Mouse (Mus musculus): ENCODE data around the gene Sez6l2.

The Sez6l2 gene

GRCm38 (mm10) chr7:127007313-127008024, 57.1 kb downstream of the Sez6l2 start:
- Histone ChIP-seq H3K4me3 (replicated peaks; ENCODE audit: low read length) (no peak overlapping the region), H3K36me3 (ENCODE audit: insufficient read depth, low read length) (peaks cover 20% of the 10 kb centered on the region), H3K9me3 (ENCODE audit: low read length) (no peaks in the 10 kb centered on the region), H3K27me3 (ENCODE audit: insufficient read depth, low read length) (no peaks in the 10 kb centered on the region), H3K4me1 (replicated peaks; ENCODE audit: low read depth, low read length) (peaks cover 90% of the 10 kb centered on the region)
- TF ChIP-seq CTCF (conservative IDR thresholded peaks at IDR 0.05; ENCODE audit: low read length), result no peak
- TF ChIP-seq POU5F1 (IDR thresholded peaks at IDR 0.05; ENCODE audit: borderline replicate concordance, low read length), result no peak
- no peak for TF ChIP-seq NANOG (IDR thresholded peaks at IDR 0.05; ENCODE audit: borderline replicate concordance, low read length)

DNA sequence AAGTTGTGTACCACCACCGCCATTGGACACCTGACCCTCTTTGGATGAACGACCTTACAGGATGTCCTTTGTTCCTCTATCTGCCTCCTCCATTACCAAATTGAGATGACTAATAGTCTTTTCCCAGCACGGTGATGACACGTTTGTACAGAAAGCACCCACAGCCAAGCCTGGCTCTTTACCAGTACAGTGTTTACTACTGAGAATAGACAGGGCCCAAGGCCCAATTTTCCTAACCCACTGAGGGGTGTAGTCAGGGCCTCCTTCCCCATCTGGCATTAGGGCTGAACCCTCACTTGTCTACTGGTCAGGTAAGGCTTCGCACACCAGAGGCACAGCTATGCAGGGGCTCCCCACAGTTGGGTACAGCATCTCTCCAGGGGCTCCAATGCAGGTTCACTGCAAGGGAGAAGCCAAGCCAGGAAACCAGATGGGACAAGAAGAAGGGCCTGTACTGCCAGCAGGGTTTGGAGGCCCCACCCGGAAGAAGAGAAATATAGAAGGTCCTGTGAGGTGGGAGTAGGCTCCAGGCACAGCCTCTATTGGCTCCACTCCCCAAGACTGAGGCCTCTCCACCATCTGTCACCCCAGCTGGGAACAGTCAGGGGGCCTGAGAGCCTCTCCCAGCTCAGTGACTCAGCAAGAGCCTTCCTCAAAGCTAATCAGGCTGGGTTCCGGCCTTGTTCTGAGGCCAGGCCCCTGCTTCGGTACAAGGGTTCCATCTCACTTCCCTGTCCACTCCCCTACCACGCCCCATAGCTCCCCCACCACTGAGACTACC, 58.1 kb downstream of the Sez6l2 start:
- TF ChIP-seq NANOG (IDR thresholded peaks at IDR 0.05; ENCODE audit: borderline replicate concordance, low read length) (no peak), POU5F1 (IDR thresholded peaks at IDR 0.05; ENCODE audit: borderline replicate concordance, low read length) (no peak)
- peaks cover 90% of the 10 kb centered on the region for H3K4me1 ChIP-seq (replicated peaks; ENCODE audit: low read depth, low read length)
- H3K36me3 ChIP-seq (ENCODE audit: insufficient read depth, low read length), result peaks cover 29% of the 10 kb centered on the region
- H3K9me3 ChIP-seq (ENCODE audit: low read length), result no peaks in the 10 kb centered on the region
- no peaks in the 10 kb centered on the region for H3K27me3 ChIP-seq (ENCODE audit: insufficient read depth, low read length)
- peak overlapping the region; percentile 53 for H3K4me3 ChIP-seq (replicated peaks; ENCODE audit: low read length)

DNA sequence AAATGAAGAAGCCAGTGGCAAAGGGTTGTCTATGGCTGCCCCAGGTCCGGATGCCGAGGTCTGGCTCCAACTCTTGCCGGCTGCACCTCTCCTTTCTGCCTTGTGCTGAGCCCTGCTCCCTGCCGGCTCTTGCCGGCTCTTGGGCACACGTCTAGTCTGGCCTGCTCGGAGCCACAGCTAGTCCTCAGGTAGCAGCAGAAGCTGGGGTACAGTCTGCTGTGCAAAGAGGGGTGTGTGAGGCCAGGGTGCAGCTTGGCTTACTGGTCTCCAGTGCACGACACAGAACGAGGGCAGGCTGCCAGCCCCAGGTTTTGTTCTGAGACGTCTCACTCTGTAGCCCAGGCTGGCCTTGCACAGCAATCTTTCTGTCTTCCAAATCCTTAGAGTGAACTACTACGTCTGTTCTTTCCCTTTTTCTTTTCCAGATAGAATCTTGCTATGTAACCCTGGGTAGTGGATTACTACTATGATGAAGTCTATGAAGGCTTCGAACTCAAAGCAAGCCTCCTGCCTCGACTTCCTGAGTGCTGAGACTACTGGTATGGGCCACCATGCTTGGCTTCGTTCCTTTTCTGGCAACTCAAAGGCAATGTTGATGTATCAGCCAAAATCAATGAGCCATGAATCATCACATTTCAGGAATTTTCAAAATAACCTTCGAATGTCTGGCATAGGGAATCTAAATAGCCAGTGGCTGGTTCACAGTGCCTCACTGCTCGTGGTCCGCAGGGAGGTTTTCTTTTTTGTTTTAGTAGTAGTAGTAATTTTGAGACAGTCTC, 59.1 kb downstream of the Sez6l2 start:
- H3K9me3 ChIP-seq (ENCODE audit: low read length), result no peaks in the 10 kb centered on the region
- no peaks in the 10 kb centered on the region for H3K27me3 ChIP-seq (ENCODE audit: insufficient read depth, low read length)
- peak overlapping the region; percentile 53 for H3K4me3 ChIP-seq (replicated peaks; ENCODE audit: low read length)
- H3K4me1 ChIP-seq (replicated peaks; ENCODE audit: low read depth, low read length), result peaks cover 90% of the 10 kb centered on the region
- H3K36me3 ChIP-seq (ENCODE audit: insufficient read depth, low read length), result peaks cover 40% of the 10 kb centered on the region
- TF ChIP-seq CTCF (conservative IDR thresholded peaks at IDR 0.05; ENCODE audit: low read length) (no peak), NANOG (IDR thresholded peaks at IDR 0.05; ENCODE audit: borderline replicate concordance, low read length) (no peak), POU5F1 (IDR thresholded peaks at IDR 0.05; ENCODE audit: borderline replicate concordance, low read length) (no peak)

DNA sequence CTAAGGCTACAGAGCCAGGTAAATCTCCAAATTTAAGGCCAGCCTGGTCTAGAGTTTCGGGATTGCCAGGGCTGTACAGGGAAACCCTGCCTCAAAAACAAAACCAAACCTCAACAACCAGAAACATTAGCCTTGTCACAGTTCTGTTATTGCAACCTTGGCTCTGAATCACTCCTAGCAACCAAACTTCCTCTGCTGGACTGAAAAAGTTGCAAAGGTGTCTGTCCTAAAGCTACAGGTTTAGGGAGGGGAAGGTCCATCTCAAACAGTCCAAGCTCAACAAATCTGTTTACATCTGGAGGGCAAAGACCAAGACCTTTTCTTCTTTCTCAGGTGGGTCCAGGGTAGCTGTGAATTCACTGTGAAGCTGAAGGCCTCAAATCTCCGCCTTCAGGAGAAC, 60.7 kb downstream of the Sez6l2 start:
- H3K27me3 ChIP-seq (ENCODE audit: insufficient read depth, low read length), result no peaks in the 10 kb centered on the region
- peak overlapping the region; percentile 30; the same call in 1 of the 2 replicates for H3K4me3 ChIP-seq (replicated peaks; ENCODE audit: low read length)
- peaks cover 96% of the 10 kb centered on the region for H3K4me1 ChIP-seq (replicated peaks; ENCODE audit: low read depth, low read length)
- no peaks in the 10 kb centered on the region for H3K9me3 ChIP-seq (ENCODE audit: low read length)
- TF ChIP-seq POU5F1 (IDR thresholded peaks at IDR 0.05; ENCODE audit: borderline replicate concordance, low read length) (no peak), NANOG (IDR thresholded peaks at IDR 0.05; ENCODE audit: borderline replicate concordance, low read length) (no peak), CTCF (conservative IDR thresholded peaks at IDR 0.05; ENCODE audit: low read length) (no peak)
- peaks cover 54% of the 10 kb centered on the region for H3K36me3 ChIP-seq (ENCODE audit: insufficient read depth, low read length)

GRCm38 (mm10) chr7:127011717-127012116, 61.4 kb downstream of the Sez6l2 start:
- Histone ChIP-seq H3K36me3 (ENCODE audit: insufficient read depth, low read length) (peaks cover 54% of the 10 kb centered on the region), H3K4me3 (replicated peaks; ENCODE audit: low read length) (peak overlapping the region; percentile 30), H3K9me3 (ENCODE audit: low read length) (no peaks in the 10 kb centered on the region), H3K27me3 (ENCODE audit: insufficient read depth, low read length) (no peaks in the 10 kb centered on the region), H3K4me1 (replicated peaks; ENCODE audit: low read depth, low read length) (peaks cover 92% of the 10 kb centered on the region)
- no peak for TF ChIP-seq NANOG (IDR thresholded peaks at IDR 0.05; ENCODE audit: borderline replicate concordance, low read length)
- TF ChIP-seq POU5F1 (IDR thresholded peaks at IDR 0.05; ENCODE audit: borderline replicate concordance, low read length), result no peak
- TF ChIP-seq CTCF (conservative IDR thresholded peaks at IDR 0.05; ENCODE audit: low read length), result no peak

GRCm38 (mm10) chr7:127012374-127012773, 62.0 kb downstream of the Sez6l2 start:
- H3K9me3 ChIP-seq (ENCODE audit: low read length), result no peaks in the 10 kb centered on the region
- H3K27me3 ChIP-seq (ENCODE audit: insufficient read depth, low read length), result no peaks in the 10 kb centered on the region
- TF ChIP-seq POU5F1 (IDR thresholded peaks at IDR 0.05; ENCODE audit: borderline replicate concordance, low read length), result no peak
- no peak for TF ChIP-seq NANOG (IDR thresholded peaks at IDR 0.05; ENCODE audit: borderline replicate concordance, low read length)
- TF ChIP-seq CTCF (conservative IDR thresholded peaks at IDR 0.05; ENCODE audit: low read length), result no peak
- H3K4me3 ChIP-seq (replicated peaks; ENCODE audit: low read length), result no peak overlapping the region
- peaks cover 54% of the 10 kb centered on the region for H3K36me3 ChIP-seq (ENCODE audit: insufficient read depth, low read length)
- peaks cover 86% of the 10 kb centered on the region for H3K4me1 ChIP-seq (replicated peaks; ENCODE audit: low read depth, low read length)

GRCm38 (mm10) chr7:127012845-127013244, 62.5 kb downstream of the Sez6l2 start:
- Histone ChIP-seq H3K27me3 (ENCODE audit: insufficient read depth, low read length) (no peaks in the 10 kb centered on the region), H3K9me3 (ENCODE audit: low read length) (no peaks in the 10 kb centered on the region), H3K36me3 (ENCODE audit: insufficient read depth, low read length) (peaks cover 54% of the 10 kb centered on the region), H3K4me1 (replicated peaks; ENCODE audit: low read depth, low read length) (peaks cover 85% of the 10 kb centered on the region), H3K4me3 (replicated peaks; ENCODE audit: low read length) (peak overlapping the region; percentile 97; the same call in 1 of the 2 replicates)
- TF ChIP-seq CTCF (conservative IDR thresholded peaks at IDR 0.05; ENCODE audit: low read length) (no peak), POU5F1 (IDR thresholded peaks at IDR 0.05; ENCODE audit: borderline replicate concordance, low read length) (no peak), NANOG (IDR thresholded peaks at IDR 0.05; ENCODE audit: borderline replicate concordance, low read length) (no peak)

- peaks cover 54% of the 10 kb centered on the region for H3K36me3 ChIP-seq (ENCODE audit: insufficient read depth, low read length)
- H3K9me3 ChIP-seq (ENCODE audit: low read length), result no peaks in the 10 kb centered on the region
- TF ChIP-seq CTCF (conservative IDR thresholded peaks at IDR 0.05; ENCODE audit: low read length) (no peak), NANOG (IDR thresholded peaks at IDR 0.05; ENCODE audit: borderline replicate concordance, low read length) (no peak), POU5F1 (IDR thresholded peaks at IDR 0.05; ENCODE audit: borderline replicate concordance, low read length) (no peak)
- H3K4me1 ChIP-seq (replicated peaks; ENCODE audit: low read depth, low read length), result peaks cover 85% of the 10 kb centered on the region
- peak overlapping the region; percentile 97; the same call in 1 of the 2 replicates for H3K4me3 ChIP-seq (replicated peaks; ENCODE audit: low read length)
- no peaks in the 10 kb centered on the region for H3K27me3 ChIP-seq (ENCODE audit: insufficient read depth, low read length)
These were observed 63.0 kb downstream of the Sez6l2 start for GRCm38 (mm10) chr7:127013385-127013784.
